Mouse (Mus musculus): ENCODE measurements around the gene Tef. TPM values are rescaled to one million over a fixed set of nuclear protein-coding genes. Genes with fewer than 3 reads are reported as not detected.

Tef gene
- polyA plus RNA-seq, 1 experiment from 2014 or later = 28.9 TPM

GRCm38 (mm10) chr15:81856030-81856790 lies 54.0 kb downstream of the Tef start:
- Histone ChIP-seq H3K4me1 (peaks cover 24% of the 10 kb centered on the region), H3K36me3 (peaks cover 27% of the 10 kb centered on the region), H3K4me2 (peak overlapping the region; percentile 84), H3K27ac (peak overlapping the region; percentile 95), H3K4me3 (peak overlapping the region; percentile 91), H3K27me3 (no peaks in the 10 kb centered on the region), H3K9me3 (no peaks in the 10 kb centered on the region), H3K9ac (peak overlapping the region; percentile 93)
- 1% methylated on average over 28 of the region's 28 CpGs for WGBS
- ATAC-seq (ENCODE audit: insufficient number of reproducible peaks, low FRiP score, low TSS enrichment, low read depth) = peak; percentile 84

- no peak for ATAC-seq (ENCODE audit: insufficient number of reproducible peaks, low FRiP score, low TSS enrichment, low read depth)
- H3K27me3 ChIP-seq = no peaks in the 10 kb centered on the region
- H3K4me2 ChIP-seq = peak overlapping the region; percentile 84
- no peaks in the 10 kb centered on the region for H3K9me3 ChIP-seq
- peak overlapping the region; percentile 91 for H3K4me3 ChIP-seq
- peaks cover 18% of the 10 kb centered on the region for H3K36me3 ChIP-seq
- WGBS = under 1% methylated on average over 14 of the region's 14 CpGs
- peak overlapping the region; percentile 95 for H3K27ac ChIP-seq
- peak overlapping the region; percentile 93 for H3K9ac ChIP-seq
- H3K4me1 ChIP-seq = peaks cover 24% of the 10 kb centered on the region
Measured at GRCm38 (mm10) chr15:81856938-81857723, 54.9 kb downstream of the Tef start.

GRCm38 (mm10) chr15:81857724-81858116 lies 55.5 kb downstream of the Tef start:
- 0 out of 2 replicates have a peak, but pooled peaks have one; percentile 27 for ATAC-seq (ENCODE audit: insufficient number of reproducible peaks, low FRiP score, low TSS enrichment, low read depth)
- no peaks in the 10 kb centered on the region for H3K9me3 ChIP-seq
- peak overlapping the region; percentile 93 for H3K9ac ChIP-seq
- H3K4me1 ChIP-seq = peaks cover 24% of the 10 kb centered on the region
- peak overlapping the region; percentile 91 for H3K4me3 ChIP-seq
- peak overlapping the region; percentile 84 for H3K4me2 ChIP-seq
- 0% methylated on average over 33 of the region's 33 CpGs for WGBS
- H3K27me3 ChIP-seq = no peaks in the 10 kb centered on the region
- peaks cover 13% of the 10 kb centered on the region for H3K36me3 ChIP-seq
- H3K27ac ChIP-seq = peak overlapping the region; percentile 95

- Histone ChIP-seq H3K9me3 (no peaks in the 10 kb centered on the region), H3K4me1 (peaks cover 24% of the 10 kb centered on the region), H3K36me3 (peaks cover 12% of the 10 kb centered on the region), H3K9ac (peak overlapping the region; percentile 93), H3K27me3 (no peaks in the 10 kb centered on the region), H3K4me3 (peak overlapping the region; percentile 91), H3K27ac (peak overlapping the region; percentile 95), H3K4me2 (peak overlapping the region; percentile 84)
- peak; percentile 15; the same call in 1 of the 2 replicates for ATAC-seq (ENCODE audit: insufficient number of reproducible peaks, low FRiP score, low TSS enrichment, low read depth)
- WGBS = under 1% methylated on average over 23 of the region's 23 CpGs
Measured at GRCm38 (mm10) chr15:81858138-81858516, 55.9 kb downstream of the Tef start.

GRCm38 (mm10) chr15:81858517-81859329 lies 56.5 kb downstream of the Tef start, which contains the start of gene Tob2:
TSS of gene Tob2 (minus strand) at chr15:81858796.
- H3K4me1 ChIP-seq = peaks cover 21% of the 10 kb centered on the region
- H3K27ac ChIP-seq = peak within 1 kb of the TSS; percentile 95
- no peaks in the 10 kb centered on the region for H3K9me3 ChIP-seq
- H3K36me3 ChIP-seq = peaks cover 9% of the 10 kb centered on the region
- peak within 1 kb of the TSS; percentile 91 for H3K4me3 ChIP-seq
- no peaks in the 10 kb centered on the region for H3K27me3 ChIP-seq
- 0% methylated on average over 44 of the region's 44 CpGs for WGBS
- H3K4me2 ChIP-seq = peak within 1 kb of the TSS; percentile 84
- peak within 1 kb of the TSS; percentile 93 for H3K9ac ChIP-seq
- ATAC-seq (ENCODE audit: insufficient number of reproducible peaks, low FRiP score, low TSS enrichment, low read depth) = peak; percentile 7; the same call in 1 of the 2 replicates

- peak; percentile 86 for ATAC-seq (ENCODE audit: insufficient number of reproducible peaks, low FRiP score, low TSS enrichment, low read depth)
- peak overlapping the region; percentile 95 for H3K27ac ChIP-seq
- no peaks in the 10 kb centered on the region for H3K27me3 ChIP-seq
- peaks cover 20% of the 10 kb centered on the region for H3K4me1 ChIP-seq
- whole genome bisulfite sequencing = under 1% methylated on average over 39 of the region's 39 CpGs
- peak overlapping the region; percentile 93 for H3K9ac ChIP-seq
- H3K4me2 ChIP-seq = peak overlapping the region; percentile 84
- peaks cover 11% of the 10 kb centered on the region for H3K36me3 ChIP-seq
- no peaks in the 10 kb centered on the region for H3K9me3 ChIP-seq
- H3K4me3 ChIP-seq = peak overlapping the region; percentile 91
Measured at GRCm38 (mm10) chr15:81859330-81860255, 57.4 kb downstream of the Tef start.

GRCm38 (mm10) chr15:81860471-81861135 lies 58.4 kb downstream of the Tef start:
- Histone ChIP-seq H3K9ac (no peak overlapping the region), H3K4me1 (peaks cover 13% of the 10 kb centered on the region), H3K27ac (peak overlapping the region; percentile 95), H3K9me3 (no peaks in the 10 kb centered on the region), H3K36me3 (peaks cover 18% of the 10 kb centered on the region), H3K4me2 (peak overlapping the region; percentile 27; the same call in 1 of the 2 replicates), H3K27me3 (no peaks in the 10 kb centered on the region), H3K4me3 (peak overlapping the region; percentile 91)
- 32% methylated on average over 8 of the region's 8 CpGs for whole genome bisulfite sequencing
- no peak for ATAC-seq (ENCODE audit: insufficient number of reproducible peaks, low FRiP score, low TSS enrichment, low read depth)

GRCm38 (mm10) chr15:81864238-81864637 lies 62.0 kb downstream of the Tef start:
- 0 out of 2 replicates have a peak, but pooled peaks cover 5% of the 10 kb centered on the region for H3K4me1 ChIP-seq
- no peaks in the 10 kb centered on the region for H3K9me3 ChIP-seq
- peaks cover 55% of the 10 kb centered on the region for H3K36me3 ChIP-seq
- no peak for ATAC-seq (ENCODE audit: insufficient number of reproducible peaks, low FRiP score, low TSS enrichment, low read depth)
- H3K27ac ChIP-seq = no peak overlapping the region
- H3K9ac ChIP-seq = no peak overlapping the region
- no peak overlapping the region for H3K4me3 ChIP-seq
- WGBS = 87% methylated on average over 7 of the region's 7 CpGs
- no peak overlapping the region for H3K4me2 ChIP-seq
- H3K27me3 ChIP-seq = no peaks in the 10 kb centered on the region

GRCm38 (mm10) chr15:81869985-81870384 lies 67.8 kb downstream of the Tef start:
- Histone ChIP-seq H3K4me2 (no peak overlapping the region), H3K9me3 (no peaks in the 10 kb centered on the region), H3K4me1 (peaks cover 12% of the 10 kb centered on the region), H3K27me3 (no peaks in the 10 kb centered on the region), H3K27ac (no peak overlapping the region), H3K36me3 (peaks cover 58% of the 10 kb centered on the region), H3K4me3 (no peak overlapping the region), H3K9ac (no peak overlapping the region)
- WGBS = 97% methylated on average over 5 of the region's 5 CpGs
- no peak for ATAC-seq (ENCODE audit: insufficient number of reproducible peaks, low FRiP score, low TSS enrichment, low read depth)

- ATAC-seq (ENCODE audit: insufficient number of reproducible peaks, low FRiP score, low TSS enrichment, low read depth) = peak; percentile 91
Measured at GRCm38 (mm10) chr15:81871604-81872261, 69.5 kb downstream of the Tef start, which contains the start of gene Phf5a. TSS of gene Phf5a (minus strand) at chr15:81871911.

More at GRCm38 (mm10) chr15:81871604-81872261, 69.5 kb downstream of the Tef start, which contains the start of gene Phf5a:
- peak within 1 kb of the TSS; percentile 81 for H3K4me2 ChIP-seq
- no peaks in the 10 kb centered on the region for H3K27me3 ChIP-seq
- WGBS = under 1% methylated on average over 30 of the region's 30 CpGs
- peaks cover 12% of the 10 kb centered on the region for H3K4me1 ChIP-seq
- H3K36me3 ChIP-seq = peaks cover 40% of the 10 kb centered on the region
- H3K9me3 ChIP-seq = no peaks in the 10 kb centered on the region
- peak within 1 kb of the TSS; percentile 99 for H3K27ac ChIP-seq
- H3K4me3 ChIP-seq = peak within 1 kb of the TSS; percentile 100
- H3K9ac ChIP-seq = peak within 1 kb of the TSS; percentile 95

Measured in limb, embryonic 15.5 days (tissue).